Mouse (Mus musculus): Measurements from ENCODE around the gene Pmm2. TPM values are rescaled to one million over a fixed set of nuclear protein-coding genes. Genes with fewer than 3 reads are reported as not detected.

Gene Pmm2
- total RNA-seq, 1 experiment from 2014 or later = 48.6 TPM

DNA sequence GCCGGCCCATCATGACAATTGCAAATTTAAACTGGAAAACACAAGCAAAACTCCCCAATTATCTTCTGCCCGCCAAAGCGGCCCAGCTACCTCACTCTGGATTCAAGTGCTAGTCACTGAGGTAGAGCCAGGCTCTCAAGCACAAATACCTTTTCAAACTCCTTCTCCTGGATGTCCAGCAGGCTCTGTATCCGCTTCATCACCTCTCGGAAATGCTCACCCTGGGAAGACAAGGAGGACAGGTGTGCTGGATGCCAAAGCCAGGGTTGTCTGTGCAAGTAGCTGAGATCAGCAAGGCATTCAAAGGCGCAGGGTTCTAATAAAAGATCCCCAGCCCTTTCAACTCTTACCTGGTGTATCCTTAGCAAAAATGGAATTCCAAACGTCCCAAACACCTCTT, 53.7 kb downstream of the Pmm2 start:
- ATAC-seq (replicated peaks in 1 of 2; ENCODE audit: insufficient read depth in 1 of 2, low FRiP score in 2 of 2, low TSS enrichment in 1 of 2, low read depth in 1 of 2, poor library complexity in 2 of 2, severe bottlenecking in 2 of 2) = no peak

- no peak for ATAC-seq (replicated peaks in 1 of 2; ENCODE audit: insufficient read depth in 1 of 2, low FRiP score in 2 of 2, low TSS enrichment in 1 of 2, low read depth in 1 of 2, poor library complexity in 2 of 2, severe bottlenecking in 2 of 2)
Observed at GRCm38 (mm10) chr16:8699556-8699955, 62.1 kb downstream of the Pmm2 start.

GRCm38 (mm10) chr16:8700586-8700985, 63.1 kb downstream of the Pmm2 start:
- no peak for ATAC-seq (replicated peaks in 1 of 2; ENCODE audit: insufficient read depth in 1 of 2, low FRiP score in 2 of 2, low TSS enrichment in 1 of 2, low read depth in 1 of 2, poor library complexity in 2 of 2, severe bottlenecking in 2 of 2)

GRCm38 (mm10) chr16:8711998-8712397, 74.5 kb downstream of the Pmm2 start:
- ATAC-seq (replicated peaks in 1 of 2; ENCODE audit: insufficient read depth in 1 of 2, low FRiP score in 2 of 2, low TSS enrichment in 1 of 2, low read depth in 1 of 2, poor library complexity in 2 of 2, severe bottlenecking in 2 of 2) = no peak

Other genes starting within 250 kb of the Pmm2 start
- gene Tmem114, start 212.5 kb upstream of the Pmm2 start, total RNA-seq (2017) = 0.38 and 0.45 TPM in 2 replicates
- gene Mettl22, start 166.9 kb upstream of the Pmm2 start, total RNA-seq (2017) = 14.8 and 40.5 TPM in 2 replicates
- 0.44 and 1.1 TPM in 2 replicates for gene Abat, start 124.2 kb upstream of the Pmm2 start, total RNA-seq (2017)
- 20.9 and 24.0 TPM in 2 replicates for gene Tmem186, start within 50 bp of the Pmm2 start, total RNA-seq (2017)
- 8.4 and 13.1 TPM in 2 replicates for gene Carhsp1, start 34.5 kb downstream of the Pmm2 start, total RNA-seq (2017)
- not detected in 2 replicates for gene Gm5767, start 43.1 kb downstream of the Pmm2 start, total RNA-seq (2017)
- gene Usp7, start 154.6 kb downstream of the Pmm2 start, total RNA-seq (2017) = 214 and 221 TPM in 2 replicates
- 72.4 and 84.2 TPM in 2 replicates for gene 1810013L24Rik, start 192.4 kb downstream of the Pmm2 start, total RNA-seq (2017)